Mouse (Mus musculus) C2C12 (cell line): Measurements from ENCODE around the gene Gli2.

Source experiments
- CTCF ChIP-seq: IDR thresholded peaks from one replicate; pipeline ENCODE4 v1.5.1; 2011; ENCODE audit not compliant: control insufficient read depth, insufficient read depth, insufficient read length
- MAX ChIP-seq: IDR thresholded peaks from one replicate; pipeline ENCODE4 v1.6.1; 2011; ENCODE audit warnings: mild to moderate bottlenecking, control low read depth
- MYOD1 ChIP-seq: IDR thresholded peaks from one replicate; pipeline ENCODE4 v1.6.1; 2011; ENCODE audit warnings: low read depth; ENCODE audit not compliant: control insufficient read depth, insufficient read length
- USF1 ChIP-seq: IDR thresholded peaks from one replicate; pipeline ENCODE4 v1.6.1; 2011; ENCODE audit warnings: low read depth, mild to moderate bottlenecking, control low read depth, moderate library complexity

DNA sequence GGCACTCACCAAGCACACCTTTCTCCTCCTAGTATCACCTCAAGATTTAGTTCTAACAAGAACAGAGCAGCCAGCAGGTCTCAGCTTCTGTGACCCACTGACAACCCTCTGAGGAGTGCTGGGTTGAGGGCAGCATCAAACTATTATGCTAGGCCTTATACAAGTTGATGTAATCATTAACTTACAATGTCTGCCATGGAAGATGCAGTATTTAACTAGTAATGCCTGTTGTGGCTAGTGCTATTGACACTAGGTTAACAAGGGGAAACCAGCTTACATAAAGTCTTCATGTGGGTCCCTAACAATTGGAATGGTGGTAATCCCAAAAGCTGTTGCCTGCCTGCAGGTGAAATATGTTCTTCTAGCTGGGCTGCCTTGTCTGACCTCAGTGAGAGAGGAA is 44.5 kb downstream of the Gli2 start:
- TF ChIP-seq CTCF = no peak
- no peak for TF ChIP-seq USF1
- TF ChIP-seq MAX = no peak
- no peak for TF ChIP-seq MYOD1
